Mouse (Mus musculus): ENCODE results near the gene Mgp. TPM values are rescaled to one million over a fixed set of nuclear protein-coding genes. Genes with fewer than 3 reads are reported as not detected.

The Mgp gene
- total RNA-seq, 1 experiment: not detected

- in situ Hi-C loops (cut with MboI; ENCODE audit: low sequenced_read_pairs in 2 of 2, unreplicated experiment in 2 of 2): no loop called here
- Histone ChIP-seq H3K36me3 (ENCODE audit: control insufficient read depth, insufficient read depth, low read length, poor library complexity, severe bottlenecking) (no peaks in the 10 kb centered on the region), H3K9me3 (ENCODE audit: control insufficient read depth, insufficient read depth, low read depth, low read length) (no peaks in the 10 kb centered on the region), H3K27ac (ENCODE audit: insufficient read depth, low read depth, low read length, poor library complexity, severe bottlenecking) (no peak overlapping the region), H3K4me3 (ENCODE audit: insufficient read depth in 1 of 2, low read depth in 1 of 2, low read length in 2 of 2, poor library complexity in 1 of 2, severe bottlenecking in 1 of 2) (no peak overlapping the region), H3K9ac (ENCODE audit: insufficient read depth, low read depth, low read length, poor library complexity, severe bottlenecking) (no peak overlapping the region), H3K4me1 (ENCODE audit: control insufficient read depth in 2 of 2, insufficient read depth in 2 of 2, low read length in 2 of 2, poor library complexity in 1 of 2) (no peaks in the 10 kb centered on the region)
- no peak for TF ChIP-seq MAFK (IDR thresholded peaks at IDR 0.05; ENCODE audit: insufficient read depth, low read depth, low read length)
- DNase-seq (ENCODE audit: low read depth, low spot score): no peak
These were observed 6.1 kb upstream of the Mgp start for GRCm38 (mm10) chr6:136881678-136882077.

- no peak overlapping the region for H3K4me3 ChIP-seq (ENCODE audit: insufficient read depth in 1 of 2, low read depth in 1 of 2, low read length in 2 of 2, poor library complexity in 1 of 2, severe bottlenecking in 1 of 2)
- H3K27ac ChIP-seq (ENCODE audit: insufficient read depth, low read depth, low read length, poor library complexity, severe bottlenecking): no peak overlapping the region
- no peak overlapping the region for H3K9ac ChIP-seq (ENCODE audit: insufficient read depth, low read depth, low read length, poor library complexity, severe bottlenecking)
- H3K9me3 ChIP-seq (ENCODE audit: control insufficient read depth, insufficient read depth, low read depth, low read length): no peaks in the 10 kb centered on the region
- H3K36me3 ChIP-seq (ENCODE audit: control insufficient read depth, insufficient read depth, low read length, poor library complexity, severe bottlenecking): no peaks in the 10 kb centered on the region
- TF ChIP-seq ZC3H11A (IDR thresholded peaks at IDR 0.05; ENCODE audit: borderline replicate concordance, low read depth, low read length) (no peak), ZNF384 (IDR thresholded peaks at IDR 0.05; ENCODE audit: low read depth, low read length) (no peak), CHD2 (IDR thresholded peaks at IDR 0.05; ENCODE audit: low read depth, low read length) (no peak), MAFK (IDR thresholded peaks at IDR 0.05; ENCODE audit: insufficient read depth, low read depth, low read length) (no peak), HCFC1 (IDR thresholded peaks at IDR 0.05; ENCODE audit: borderline replicate concordance, insufficient read depth, low read length) (no peak)
- H3K4me1 ChIP-seq (ENCODE audit: control insufficient read depth in 2 of 2, insufficient read depth in 2 of 2, low read length in 2 of 2, poor library complexity in 1 of 2): no peaks in the 10 kb centered on the region
- in situ Hi-C loops (cut with MboI; ENCODE audit: low sequenced_read_pairs in 2 of 2, unreplicated experiment in 2 of 2): no loop called here
- no peak for DNase-seq (ENCODE audit: low read depth, low spot score)
These were observed 1.0 kb downstream of the Mgp start for GRCm38 (mm10) chr6:136874599-136874998.

- DNase-seq (ENCODE audit: low read depth, low spot score): no peak
- no peak overlapping the region for H3K27ac ChIP-seq (ENCODE audit: insufficient read depth, low read depth, low read length, poor library complexity, severe bottlenecking)
- H3K9me3 ChIP-seq (ENCODE audit: control insufficient read depth, insufficient read depth, low read depth, low read length): no peaks in the 10 kb centered on the region
- H3K36me3 ChIP-seq (ENCODE audit: control insufficient read depth, insufficient read depth, low read length, poor library complexity, severe bottlenecking): no peaks in the 10 kb centered on the region
- H3K4me3 ChIP-seq (ENCODE audit: insufficient read depth in 1 of 2, low read depth in 1 of 2, low read length in 2 of 2, poor library complexity in 1 of 2, severe bottlenecking in 1 of 2): no peak overlapping the region
- in situ Hi-C loops (cut with MboI; ENCODE audit: low sequenced_read_pairs in 2 of 2, unreplicated experiment in 2 of 2): no loop called here
- no peak overlapping the region for H3K9ac ChIP-seq (ENCODE audit: insufficient read depth, low read depth, low read length, poor library complexity, severe bottlenecking)
- no peaks in the 10 kb centered on the region for H3K4me1 ChIP-seq (ENCODE audit: control insufficient read depth in 2 of 2, insufficient read depth in 2 of 2, low read length in 2 of 2, poor library complexity in 1 of 2)
- TF ChIP-seq ZNF384 (IDR thresholded peaks at IDR 0.05; ENCODE audit: low read depth, low read length) (no peak), CHD2 (IDR thresholded peaks at IDR 0.05; ENCODE audit: low read depth, low read length) (no peak), ZC3H11A (IDR thresholded peaks at IDR 0.05; ENCODE audit: borderline replicate concordance, low read depth, low read length) (no peak), HCFC1 (IDR thresholded peaks at IDR 0.05; ENCODE audit: borderline replicate concordance, insufficient read depth, low read length) (no peak), MAFK (IDR thresholded peaks at IDR 0.05; ENCODE audit: insufficient read depth, low read depth, low read length) (no peak)
These were observed 6.7 kb downstream of the Mgp start for GRCm38 (mm10) chr6:136868921-136869320.

- Histone ChIP-seq H3K9ac (ENCODE audit: insufficient read depth, low read depth, low read length, poor library complexity, severe bottlenecking) (no peak overlapping the region), H3K4me1 (ENCODE audit: control insufficient read depth in 2 of 2, insufficient read depth in 2 of 2, low read length in 2 of 2, poor library complexity in 1 of 2) (no peaks in the 10 kb centered on the region), H3K9me3 (ENCODE audit: control insufficient read depth, insufficient read depth, low read depth, low read length) (no peaks in the 10 kb centered on the region), H3K36me3 (ENCODE audit: control insufficient read depth, insufficient read depth, low read length, poor library complexity, severe bottlenecking) (no peaks in the 10 kb centered on the region), H3K27ac (ENCODE audit: insufficient read depth, low read depth, low read length, poor library complexity, severe bottlenecking) (no peak overlapping the region), H3K4me3 (ENCODE audit: insufficient read depth in 1 of 2, low read depth in 1 of 2, low read length in 2 of 2, poor library complexity in 1 of 2, severe bottlenecking in 1 of 2) (no peak overlapping the region)
- TF ChIP-seq HCFC1 (IDR thresholded peaks at IDR 0.05; ENCODE audit: borderline replicate concordance, insufficient read depth, low read length) (no peak), MAFK (IDR thresholded peaks at IDR 0.05; ENCODE audit: insufficient read depth, low read depth, low read length) (no peak), ZC3H11A (IDR thresholded peaks at IDR 0.05; ENCODE audit: borderline replicate concordance, low read depth, low read length) (no peak), ZNF384 (IDR thresholded peaks at IDR 0.05; ENCODE audit: low read depth, low read length) (no peak), CHD2 (IDR thresholded peaks at IDR 0.05; ENCODE audit: low read depth, low read length) (no peak)
- no peak for DNase-seq (ENCODE audit: low read depth, low spot score)
- in situ Hi-C loops (cut with MboI; ENCODE audit: low sequenced_read_pairs in 2 of 2, unreplicated experiment in 2 of 2): no loop called here
These were observed 9.5 kb downstream of the Mgp start for GRCm38 (mm10) chr6:136866150-136866549.

GRCm38 (mm10) chr6:136865360-136865759 lies 10.3 kb downstream of the Mgp start:
- Histone ChIP-seq H3K27ac (ENCODE audit: insufficient read depth, low read depth, low read length, poor library complexity, severe bottlenecking) (no peak overlapping the region), H3K9me3 (ENCODE audit: control insufficient read depth, insufficient read depth, low read depth, low read length) (no peaks in the 10 kb centered on the region), H3K4me3 (ENCODE audit: insufficient read depth in 1 of 2, low read depth in 1 of 2, low read length in 2 of 2, poor library complexity in 1 of 2, severe bottlenecking in 1 of 2) (no peak overlapping the region), H3K36me3 (ENCODE audit: control insufficient read depth, insufficient read depth, low read length, poor library complexity, severe bottlenecking) (no peaks in the 10 kb centered on the region), H3K4me1 (ENCODE audit: control insufficient read depth in 2 of 2, insufficient read depth in 2 of 2, low read length in 2 of 2, poor library complexity in 1 of 2) (no peaks in the 10 kb centered on the region), H3K9ac (ENCODE audit: insufficient read depth, low read depth, low read length, poor library complexity, severe bottlenecking) (no peak overlapping the region)
- in situ Hi-C loops (cut with MboI; ENCODE audit: low sequenced_read_pairs in 2 of 2, unreplicated experiment in 2 of 2): no loop called here
- DNase-seq (ENCODE audit: low read depth, low spot score): no peak
- TF ChIP-seq CHD2 (IDR thresholded peaks at IDR 0.05; ENCODE audit: low read depth, low read length): no peak
- TF ChIP-seq MAFK (IDR thresholded peaks at IDR 0.05; ENCODE audit: insufficient read depth, low read depth, low read length): no peak
